Mouse (Mus musculus): ENCODE results near the gene Btnl1.
A peak's percentile ranks its signal among the peaks of the same experiment; 100 is the strongest.

Btnl1 gene

DNA sequence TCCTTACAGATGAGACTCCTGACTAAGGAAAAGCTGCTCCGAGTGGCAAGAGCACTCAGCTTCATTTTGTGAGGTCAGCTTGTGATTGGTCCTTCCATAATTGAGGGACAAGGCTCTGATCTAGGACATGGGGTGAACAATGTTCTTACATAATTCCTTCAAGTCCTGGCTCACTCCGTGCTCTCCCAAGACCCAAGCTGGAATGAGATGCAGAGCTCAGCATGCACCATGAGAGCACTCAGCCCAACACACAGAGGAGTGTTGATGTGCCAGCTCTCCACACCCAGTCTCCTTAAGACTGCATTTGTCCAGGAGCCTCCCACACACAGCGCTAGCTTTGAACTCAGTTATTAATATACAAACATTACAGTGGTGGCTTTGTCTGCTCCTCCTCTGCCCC lies 7.8 kb downstream of the Btnl1 start:
- DNase-seq (ENCODE audit: extremely low read depth, low read depth) = no peak

GRCm38 (mm10) chr17:34386656-34387055 lies 9.7 kb downstream of the Btnl1 start:
- no peak for DNase-seq (ENCODE audit: extremely low read depth, low read depth)

DNA sequence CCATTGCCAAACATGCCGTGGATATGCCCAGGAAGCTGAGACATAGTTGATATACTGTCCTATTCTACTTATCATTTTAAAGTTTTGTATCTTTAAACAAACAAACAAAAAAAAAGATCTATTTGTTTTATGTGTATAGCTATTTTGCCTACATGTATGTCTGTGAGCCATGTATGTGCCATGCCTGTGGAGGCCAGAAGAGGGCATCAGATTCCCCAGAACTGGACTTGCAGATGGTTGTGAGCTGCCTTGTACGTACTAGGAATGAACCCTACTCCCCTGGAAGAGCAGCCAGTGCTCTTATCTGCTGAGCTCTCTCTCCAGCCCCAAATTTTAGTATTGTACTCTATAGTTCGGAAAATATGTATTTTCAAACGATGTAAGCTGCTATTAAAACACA lies 11.6 kb downstream of the Btnl1 start:
- DNase-seq (ENCODE audit: extremely low read depth, low read depth) = no peak

- DNase-seq (ENCODE audit: extremely low read depth, low read depth) = no peak
Measured at GRCm38 (mm10) chr17:34391507-34391906, 14.6 kb downstream of the Btnl1 start.

DNA sequence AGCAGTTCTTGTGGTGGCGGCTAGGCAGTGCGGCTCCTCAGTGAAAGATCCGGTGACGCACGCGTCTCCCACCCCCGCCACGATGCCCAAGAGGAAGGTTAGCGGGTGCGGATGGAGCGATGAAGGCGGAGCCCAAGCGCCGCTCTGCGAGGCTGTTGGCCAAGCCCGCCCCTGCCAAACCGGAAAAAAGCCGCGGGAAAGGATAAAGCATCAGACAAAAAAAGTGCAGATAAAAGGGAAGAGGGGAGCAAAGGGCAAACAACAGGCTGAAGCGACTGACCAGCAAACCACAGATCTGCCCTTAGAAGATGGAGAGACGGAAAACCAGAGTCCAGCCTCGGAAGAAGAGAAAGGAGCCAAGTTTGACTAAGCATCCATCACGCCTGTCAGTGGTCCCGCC lies 15.4 kb downstream of the Btnl1 start:
- DNase-seq (ENCODE audit: extremely low read depth, low read depth) = no peak

GRCm38 (mm10) chr17:34397357-34397756 lies 20.4 kb downstream of the Btnl1 start:
- DNase-seq (ENCODE audit: extremely low read depth, low read depth) = no peak

DNA sequence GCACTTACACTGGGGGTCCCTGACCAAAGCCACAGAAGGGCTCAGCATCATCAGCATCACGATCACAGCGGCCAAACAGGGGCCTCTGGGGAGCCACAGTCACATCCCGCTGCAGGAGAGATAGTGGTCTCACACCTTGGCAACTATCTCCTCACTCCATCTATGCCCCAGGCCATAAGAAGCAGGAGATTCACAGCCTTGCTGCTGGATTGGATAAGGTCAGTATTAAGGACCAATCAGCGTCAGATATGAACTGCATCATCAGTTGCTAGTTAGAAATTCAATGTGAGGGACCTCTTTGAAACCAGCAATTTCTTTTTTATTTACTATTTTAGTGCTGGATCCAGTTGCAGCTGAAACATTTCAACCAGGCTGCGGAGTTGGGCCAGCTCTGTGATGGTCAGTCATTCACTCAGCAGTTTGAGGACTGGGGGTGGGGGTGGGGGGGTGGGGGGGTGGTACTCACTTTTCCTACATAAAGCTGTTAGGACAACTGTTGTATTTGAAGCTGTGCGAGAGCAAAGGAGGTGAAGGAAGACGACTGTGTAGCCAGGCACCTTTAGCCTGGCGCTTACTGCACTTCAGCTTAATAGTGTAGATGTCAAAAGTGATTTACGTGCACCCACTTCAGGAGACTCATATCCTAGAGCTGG lies 21.3 kb downstream of the Btnl1 start:
- peak; percentile 68 for DNase-seq (ENCODE audit: extremely low read depth, low read depth)

DNA sequence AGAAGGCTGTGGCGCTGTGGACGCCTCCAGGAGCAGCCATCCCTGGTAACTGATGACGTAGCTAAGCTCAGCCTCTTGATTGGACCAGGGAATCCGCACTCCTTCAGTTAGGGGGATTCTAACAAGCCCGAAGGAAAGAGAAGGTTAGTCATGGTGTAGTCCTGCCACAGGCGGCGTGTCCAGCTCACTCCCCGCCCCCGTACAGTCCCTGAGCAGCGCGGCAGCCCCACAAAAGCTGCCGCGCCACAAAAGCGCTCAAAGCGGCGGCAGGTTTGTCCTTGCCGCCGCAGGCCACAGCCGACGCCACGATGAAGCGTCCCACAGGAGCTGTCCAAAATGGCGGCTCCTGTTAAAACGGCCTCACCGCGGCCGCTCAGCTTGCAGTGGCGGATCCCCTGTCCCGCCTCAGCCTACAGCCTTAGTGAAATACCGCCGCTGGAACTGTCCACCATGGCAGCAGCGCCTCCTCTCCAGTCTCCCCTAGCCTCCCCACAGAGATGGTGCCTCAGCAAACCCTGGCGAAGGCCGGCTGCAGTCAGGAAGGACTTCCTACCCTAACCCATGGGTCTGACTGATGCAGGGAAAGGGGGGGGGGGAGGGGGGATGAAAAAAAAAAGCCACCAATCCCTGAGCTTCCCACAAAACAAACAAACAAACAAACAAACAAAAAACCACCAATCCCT lies 21.9 kb downstream of the Btnl1 start, which contains the start of gene BC051142:
Gene BC051142 (plus strand): TSS at position 110 of the 683 bp plus-strand sequence.
- peak; percentile 71 for DNase-seq (ENCODE audit: extremely low read depth, low read depth)

DNA sequence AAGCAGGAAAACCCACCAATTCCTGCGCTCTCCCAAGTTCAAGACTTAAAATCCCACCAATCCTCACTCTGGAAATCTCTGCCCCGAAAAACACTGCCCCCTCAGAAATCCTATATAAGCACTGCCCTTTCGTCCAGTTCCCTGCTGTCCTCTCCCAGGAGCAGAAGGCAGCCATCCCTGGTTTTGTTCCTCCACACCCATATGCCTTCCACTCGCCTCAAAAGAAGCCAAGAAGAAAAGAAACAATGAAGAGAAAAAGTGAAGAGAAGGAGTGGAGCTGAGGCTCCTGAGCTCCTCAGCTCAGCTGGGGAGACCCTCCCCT lies 22.4 kb downstream of the Btnl1 start:
- no peak for DNase-seq (ENCODE audit: extremely low read depth, low read depth)

DNA sequence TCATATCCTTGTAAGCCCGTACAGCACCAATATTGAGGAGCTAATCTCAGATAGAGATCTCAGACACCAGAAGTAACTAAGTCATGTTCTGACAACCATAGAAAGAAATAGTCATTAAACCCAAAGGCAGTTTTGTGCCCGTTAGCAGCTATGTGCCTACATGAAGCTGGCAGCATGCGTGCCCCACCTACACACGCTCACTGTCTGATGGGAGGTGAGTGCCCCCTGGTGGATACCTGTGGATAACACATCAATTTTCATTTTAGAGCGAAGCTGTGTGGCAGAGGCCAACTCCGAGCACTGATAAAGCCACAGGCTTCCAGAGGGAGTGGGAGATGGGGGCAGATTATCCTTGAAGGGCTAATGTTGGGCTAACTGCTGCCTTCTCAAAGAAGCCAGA lies 34.2 kb downstream of the Btnl1 start:
- peak; percentile 32 for DNase-seq (ENCODE audit: extremely low read depth, low read depth)

GRCm38 (mm10) chr17:34420014-34420413 lies 43.1 kb downstream of the Btnl1 start:
- no peak for DNase-seq (ENCODE audit: extremely low read depth, low read depth)

DNA sequence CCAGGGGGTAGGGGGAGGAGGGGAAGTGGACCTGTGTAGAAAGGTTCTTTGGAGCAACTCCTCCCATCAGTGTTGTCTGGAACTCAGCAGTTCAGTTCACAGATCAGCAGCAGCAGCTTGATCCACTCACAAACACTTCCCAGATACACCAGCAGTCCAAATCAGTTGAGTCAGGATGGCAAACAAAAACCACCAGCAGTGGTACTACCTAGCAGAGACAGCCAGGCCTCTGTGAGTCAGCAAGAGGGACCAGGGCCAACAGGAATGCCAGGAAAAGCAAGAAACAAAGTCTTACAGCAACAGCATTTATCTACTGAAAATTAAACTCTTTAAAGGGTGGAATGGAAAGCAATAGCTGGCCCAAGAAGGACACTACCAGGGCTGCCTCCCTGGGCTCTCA lies 50.7 kb downstream of the Btnl1 start:
- no peak for DNase-seq (ENCODE audit: extremely low read depth, low read depth)
